Comparison of ENCODE assay signal across 17 mouse cellular contexts in genomic region chr12:86553037-86553436, GRCm38 (mm10).
"Had no signal": no experiment of that assay in that cellular context is flagged by ENCODE, and none has a peak within 500 bp of the region (broad histone marks: within the 10 kb centered on the region; RNA-seq: fewer than 3 reads in every experiment).

No protein-coding gene starts in this region.

- H3K4me3 ChIP-seq: midbrain, embryonic 10.5 days; midbrain, embryonic 12.5 days; myocyte; neural tube, embryonic 12.5 days had no signal

- H3K4me1 ChIP-seq: neural tube, embryonic 12.5 days had no signal

- ATAC-seq: midbrain, embryonic 16.5 days had no signal

- DNase-seq: lung, adult 18-20 months; lung, embryonic 14.5 days; lung, postnatal 10 days; lung, postnatal 4 days; midbrain, embryonic 14.5 days; right cerebral cortex, adult 18-20 months; right cerebral cortex, postnatal 25 days; right cerebral cortex, postnatal 4 days; spleen, adult 18-20 months; thymus, adult 18-20 months; thymus, postnatal 14 days; thymus, postnatal 36 days had no signal

- H3K9me3 ChIP-seq: midbrain, embryonic 10.5 days; midbrain, embryonic 12.5 days; neural tube, embryonic 12.5 days had no signal

- H3K4me2 ChIP-seq: lung, embryonic 14.5 days; midbrain, embryonic 12.5 days; neural tube, embryonic 12.5 days had no signal

- H3K27me3 ChIP-seq: neural tube, embryonic 12.5 days had no signal

- H3K9ac ChIP-seq: lung, embryonic 14.5 days; midbrain, embryonic 12.5 days; neural tube, embryonic 12.5 days had no signal

- H3K36me3 ChIP-seq: midbrain, embryonic 10.5 days; midbrain, embryonic 12.5 days; neural tube, embryonic 12.5 days had no signal

- H3K27ac ChIP-seq: midbrain, embryonic 10.5 days; midbrain, embryonic 12.5 days; neural tube, embryonic 12.5 days had no signal
